Mouse (Mus musculus): ENCODE data around the gene Nkx2-3. TPM values are rescaled to one million over a fixed set of nuclear protein-coding genes. Genes with fewer than 3 reads are reported as not detected.

The Nkx2-3 gene
- total and polyA plus RNA-seq, 3 experiments, result not detected

- Histone ChIP-seq H3K27ac (no peak overlapping the region), H3K36me3 (ENCODE audit: control insufficient read depth, insufficient read depth, low read length) (no peaks in the 10 kb centered on the region)
- intact Hi-C loops (cut with DNase I), result no loop called here
Observed at GRCm38 (mm10) chr19:43651241-43651785, 39.2 kb downstream of the Nkx2-3 start.

DNA sequence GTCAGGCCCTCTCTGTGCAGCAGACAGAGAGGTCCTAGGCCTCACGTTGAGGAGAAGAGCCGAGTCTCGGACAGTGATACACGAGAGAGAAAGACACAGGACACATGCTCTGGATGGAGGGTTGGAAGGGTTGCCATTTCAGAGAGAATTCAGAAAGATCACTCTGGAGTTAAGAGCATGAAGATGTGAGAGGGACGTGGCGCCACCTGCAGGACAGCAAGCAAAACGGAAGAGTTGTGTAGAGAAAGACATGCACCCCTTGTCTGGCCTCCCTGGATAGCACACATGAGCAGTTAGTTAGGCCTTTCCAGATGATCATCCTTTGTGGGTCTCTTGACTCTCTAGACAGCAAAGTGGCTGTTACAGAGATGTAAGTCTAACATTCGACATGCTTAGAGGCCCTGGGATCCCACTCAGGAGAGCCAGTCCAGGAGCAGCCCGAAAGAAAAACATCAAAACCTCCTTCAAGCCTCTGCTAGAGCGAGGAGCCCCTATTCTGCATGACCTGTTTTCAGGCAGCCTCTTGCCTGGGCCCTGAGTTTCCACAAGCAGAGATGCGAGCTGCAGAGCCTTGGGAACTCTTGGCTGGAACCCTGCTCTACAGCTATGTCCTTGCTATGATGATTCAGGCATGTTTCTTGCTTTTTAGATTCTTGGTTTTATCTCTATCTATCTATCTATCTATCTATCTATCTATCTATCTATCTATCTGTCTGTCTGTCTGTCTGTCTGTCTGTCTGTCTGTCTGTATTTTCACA lies 43.8 kb downstream of the Nkx2-3 start:
- Histone ChIP-seq H3K79me2 (replicated peaks; ENCODE audit: control insufficient read depth, insufficient read depth, low read length) (no peaks in the 10 kb centered on the region), H3K4me3 (no peak overlapping the region), H3K9ac (ENCODE audit: low read depth, low read length) (no peak overlapping the region), H3K27ac (no peak overlapping the region), H3K27me3 (ENCODE audit: control insufficient read depth, insufficient read depth, low read length) (no peaks in the 10 kb centered on the region), H3K4me1 (ENCODE audit: control insufficient read depth, insufficient read depth, low read length) (no peaks in the 10 kb centered on the region), H3K36me3 (ENCODE audit: control insufficient read depth, insufficient read depth, low read length) (no peaks in the 10 kb centered on the region)
- WGBS, result 50% methylated on average over 11 of the region's 11 CpGs
- no peak for TF ChIP-seq POLR2A (IDR thresholded peaks at IDR 0.05; ENCODE audit: insufficient read depth, low read depth, low read length)
- peak; percentile 79 for TF ChIP-seq CTCF (IDR thresholded peaks at IDR 0.05)
- intact Hi-C loops (cut with DNase I), result loop anchor here (2.0 kb wide), 4 partner anchors 25 to 159 kb away; no protein-coding TSS in a partner anchor
- DNase-seq, result peak; percentile 52 to 65

More at GRCm38 (mm10) chr19:43651241-43651785, 39.2 kb downstream of the Nkx2-3 start:
- Histone ChIP-seq H3K79me2 (replicated peaks; ENCODE audit: control insufficient read depth, insufficient read depth, low read length) (no peaks in the 10 kb centered on the region), H3K9ac (ENCODE audit: low read depth, low read length) (no peak overlapping the region), H3K4me1 (ENCODE audit: control insufficient read depth, insufficient read depth, low read length) (no peaks in the 10 kb centered on the region), H3K27me3 (ENCODE audit: control insufficient read depth, insufficient read depth, low read length) (no peaks in the 10 kb centered on the region), H3K4me3 (no peak overlapping the region)
- WGBS, result 42% methylated on average over 8 of the region's 8 CpGs
- no peak for DNase-seq
- TF ChIP-seq EP300 (IDR thresholded peaks at IDR 0.05; ENCODE audit: insufficient read depth, low read depth, low read length) (no peak), POLR2A (IDR thresholded peaks at IDR 0.05; ENCODE audit: insufficient read depth, low read depth, low read length) (no peak), CTCF (IDR thresholded peaks at IDR 0.05) (no peak)

DNA sequence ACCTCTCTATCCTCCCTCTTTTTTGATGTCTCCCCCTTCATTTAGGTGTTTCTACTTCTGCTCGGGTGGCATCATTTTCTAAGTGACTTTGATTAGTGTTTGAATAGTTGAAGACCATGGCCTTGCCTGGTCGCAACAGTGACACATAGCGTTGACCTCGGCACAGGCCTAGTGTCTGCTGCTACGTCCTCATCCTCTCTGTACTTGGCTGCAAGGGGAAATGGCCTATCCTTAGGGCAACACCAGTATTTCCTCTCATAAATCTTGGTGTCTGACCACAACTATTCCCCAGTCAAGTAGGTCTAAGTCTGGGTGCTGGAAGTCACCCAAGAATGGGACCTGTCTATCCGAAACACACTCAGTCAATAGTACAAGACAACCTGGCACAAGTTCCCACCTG lies 47.5 kb downstream of the Nkx2-3 start:
- Histone ChIP-seq H3K79me2 (replicated peaks; ENCODE audit: control insufficient read depth, insufficient read depth, low read length) (no peaks in the 10 kb centered on the region), H3K27ac (no peak overlapping the region), H3K36me3 (ENCODE audit: control insufficient read depth, insufficient read depth, low read length) (no peaks in the 10 kb centered on the region), H3K4me3 (no peak overlapping the region), H3K27me3 (ENCODE audit: control insufficient read depth, insufficient read depth, low read length) (no peaks in the 10 kb centered on the region), H3K4me1 (ENCODE audit: control insufficient read depth, insufficient read depth, low read length) (no peaks in the 10 kb centered on the region), H3K9ac (ENCODE audit: low read depth, low read length) (no peak overlapping the region)
- intact Hi-C loops (cut with DNase I), result no loop called here
- TF ChIP-seq POLR2A (IDR thresholded peaks at IDR 0.05; ENCODE audit: insufficient read depth, low read depth, low read length) (no peak), EP300 (IDR thresholded peaks at IDR 0.05; ENCODE audit: insufficient read depth, low read depth, low read length) (no peak)
- WGBS, result 75% methylated on average over 6 of the region's 6 CpGs
- DNase-seq, result no peak

DNA sequence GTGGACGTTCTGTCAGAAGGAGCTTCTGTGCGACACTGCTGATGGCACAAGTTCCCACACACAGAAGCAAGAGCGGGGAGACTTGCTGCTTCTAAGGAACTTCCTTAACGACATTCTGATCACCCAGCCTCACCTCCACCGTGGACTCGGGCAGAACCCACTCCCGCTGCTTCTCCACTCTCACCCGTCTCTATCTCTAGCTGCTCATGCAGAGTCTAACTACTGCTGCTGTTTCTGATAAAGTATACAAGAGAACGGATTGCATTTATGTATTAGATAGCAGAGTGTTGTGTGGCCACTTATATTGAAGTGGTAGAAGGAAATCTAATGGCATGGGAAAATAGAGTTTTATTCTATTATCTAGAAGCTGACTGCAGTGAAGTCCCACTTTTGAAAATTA lies 48.6 kb downstream of the Nkx2-3 start:
- Histone ChIP-seq H3K27ac (no peak overlapping the region), H3K36me3 (ENCODE audit: control insufficient read depth, insufficient read depth, low read length) (no peaks in the 10 kb centered on the region), H3K4me3 (no peak overlapping the region), H3K9ac (ENCODE audit: low read depth, low read length) (no peak overlapping the region), H3K27me3 (ENCODE audit: control insufficient read depth, insufficient read depth, low read length) (no peaks in the 10 kb centered on the region), H3K79me2 (replicated peaks; ENCODE audit: control insufficient read depth, insufficient read depth, low read length) (no peaks in the 10 kb centered on the region), H3K4me1 (ENCODE audit: control insufficient read depth, insufficient read depth, low read length) (no peaks in the 10 kb centered on the region)
- intact Hi-C loops (cut with DNase I), result no loop called here
- no peak for TF ChIP-seq CTCF (IDR thresholded peaks at IDR 0.05)
- no peak for DNase-seq
- WGBS, result 79% methylated on average over 9 of the region's 9 CpGs

DNA sequence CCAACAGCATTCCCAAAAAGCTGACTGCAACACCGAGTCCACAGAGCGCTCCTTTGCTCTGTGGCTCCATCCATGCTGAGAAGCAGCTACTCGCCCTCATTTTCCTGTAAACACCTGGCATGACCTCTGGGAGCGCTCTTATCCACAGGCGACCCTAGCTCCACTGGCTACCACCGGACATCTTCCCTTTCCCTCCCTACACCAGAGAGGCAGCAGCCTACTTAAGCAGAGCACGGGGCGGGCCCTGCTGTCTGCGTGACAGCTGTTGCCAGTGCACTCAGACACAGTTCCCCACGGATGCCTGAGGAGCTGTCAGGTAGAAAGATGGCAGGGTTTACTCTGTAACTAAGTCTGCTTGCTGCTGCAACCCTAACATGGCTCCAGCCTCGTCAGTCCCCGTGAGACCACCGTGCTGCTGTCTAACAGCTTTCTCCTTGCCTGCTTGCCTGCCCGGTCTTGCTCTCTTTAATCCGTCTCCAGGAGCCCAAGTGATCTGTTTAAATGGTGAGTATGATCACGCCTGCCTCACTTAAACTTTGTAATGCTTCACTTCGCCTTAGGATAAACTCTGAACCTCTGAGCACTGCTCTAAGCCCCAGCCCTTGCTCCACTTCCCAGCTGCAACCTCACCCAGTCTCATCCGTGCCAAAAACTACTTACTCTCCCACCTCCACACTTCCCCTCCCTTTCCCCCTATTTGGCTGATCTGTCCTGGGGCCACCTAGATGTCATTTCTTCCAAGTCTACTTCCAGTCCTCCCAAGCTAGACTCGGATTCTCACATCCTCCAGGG lies 50.2 kb downstream of the Nkx2-3 start:
- Histone ChIP-seq H3K27ac (no peak overlapping the region), H3K36me3 (ENCODE audit: control insufficient read depth, insufficient read depth, low read length) (no peaks in the 10 kb centered on the region), H3K4me1 (ENCODE audit: control insufficient read depth, insufficient read depth, low read length) (no peaks in the 10 kb centered on the region), H3K79me2 (replicated peaks; ENCODE audit: control insufficient read depth, insufficient read depth, low read length) (no peaks in the 10 kb centered on the region), H3K27me3 (ENCODE audit: control insufficient read depth, insufficient read depth, low read length) (no peaks in the 10 kb centered on the region), H3K4me3 (no peak overlapping the region), H3K9ac (ENCODE audit: low read depth, low read length) (no peak overlapping the region)
- DNase-seq, result no peak
- WGBS, result 58% methylated on average over 19 of the region's 19 CpGs
- intact Hi-C loops (cut with DNase I), result no loop called here
- TF ChIP-seq POLR2A (IDR thresholded peaks at IDR 0.05; ENCODE audit: insufficient read depth, low read depth, low read length), result no peak
- TF ChIP-seq CTCF (IDR thresholded peaks at IDR 0.05), result peak; percentile 49

- intact Hi-C loops (cut with DNase I), result no loop called here
- no peaks in the 10 kb centered on the region for H3K36me3 ChIP-seq (ENCODE audit: control insufficient read depth, insufficient read depth, low read length)
- H3K79me2 ChIP-seq (replicated peaks; ENCODE audit: control insufficient read depth, insufficient read depth, low read length), result no peaks in the 10 kb centered on the region
- no peaks in the 10 kb centered on the region for H3K4me1 ChIP-seq (ENCODE audit: control insufficient read depth, insufficient read depth, low read length)
- no peak overlapping the region for H3K4me3 ChIP-seq
- TF ChIP-seq POLR2A (IDR thresholded peaks at IDR 0.05; ENCODE audit: insufficient read depth, low read depth, low read length), result no peak
- no peak for TF ChIP-seq CTCF (IDR thresholded peaks at IDR 0.05)
- no peak for TF ChIP-seq EP300 (IDR thresholded peaks at IDR 0.05; ENCODE audit: insufficient read depth, low read depth, low read length)
- no peak overlapping the region for H3K27ac ChIP-seq
- no peak overlapping the region for H3K9ac ChIP-seq (ENCODE audit: low read depth, low read length)
- DNase-seq, result no peak
- no peaks in the 10 kb centered on the region for H3K27me3 ChIP-seq (ENCODE audit: control insufficient read depth, insufficient read depth, low read length)
- WGBS, result 80% methylated on average over 8 of the region's 8 CpGs
Observed at GRCm38 (mm10) chr19:43663471-43663870, 51.3 kb downstream of the Nkx2-3 start.

Small RNA genes lying within 50 kb of the gene (microRNA-seq; reads per million reads assigned to microRNA genes)
- gene Gm22646, result 0 reads per million in 2 experiments

Other genes with a start within 250 kb of the Nkx2-3 start
- under 1 TPM in 1 of 2 experiments, not detected in 1; 0.25 TPM for gene Hpse2, start 224.0 kb upstream of the Nkx2-3 start, total RNA-seq (2021)
- gene Hpse2, start 224.0 kb upstream of the Nkx2-3 start, polyA plus RNA-seq (2012; rRNA removed), result 0.03 and 0.14 TPM in 2 replicates
- under 1 TPM; 0.05 TPM for gene Cnnm1, start 171.9 kb upstream of the Nkx2-3 start, total RNA-seq (2021)
- 0.03 and 0.04 TPM in 2 replicates for gene Cnnm1, start 171.9 kb upstream of the Nkx2-3 start, polyA plus RNA-seq (2012; rRNA removed)
- gene Got1, start 87.7 kb upstream of the Nkx2-3 start, total RNA-seq (2021), result 1,000 to 10,000 TPM in 1 of 2 experiments, 100 to 1,000 TPM in 1; 956 to 1,224 TPM
- gene Got1, start 87.7 kb upstream of the Nkx2-3 start, polyA plus RNA-seq (2012; rRNA removed), result 575 and 746 TPM in 2 replicates
- gene Slc25a28, start 62.6 kb downstream of the Nkx2-3 start, total RNA-seq (2021), result 10 to 100 TPM; 23.3 to 31.7 TPM
- gene Slc25a28, start 62.6 kb downstream of the Nkx2-3 start, polyA plus RNA-seq (2012; rRNA removed), result 48.3 and 50.0 TPM in 2 replicates
- gene Entpd7, start 77.3 kb downstream of the Nkx2-3 start, total RNA-seq (2021), result 1 to 10 TPM; 2.6 to 2.9 TPM
- 1.8 and 2.0 TPM in 2 replicates for gene Entpd7, start 77.3 kb downstream of the Nkx2-3 start, polyA plus RNA-seq (2012; rRNA removed)
- 10 to 100 TPM; 12.1 to 15.0 TPM for gene Cutc, start 140.7 kb downstream of the Nkx2-3 start, total RNA-seq (2021)
- gene Cutc, start 140.7 kb downstream of the Nkx2-3 start, polyA plus RNA-seq (2012; rRNA removed), result 8.6 and 14.5 TPM in 2 replicates
- gene Cox15, start 140.7 kb downstream of the Nkx2-3 start, total RNA-seq (2021), result 10 to 100 TPM; 25.0 to 27.0 TPM
- 22.5 and 28.8 TPM in 2 replicates for gene Cox15, start 140.7 kb downstream of the Nkx2-3 start, polyA plus RNA-seq (2012; rRNA removed)
- not detected for gene Abcc2, start 169.9 kb downstream of the Nkx2-3 start, total RNA-seq (2021)
- 0.06 and 0.15 TPM in 2 replicates for gene Abcc2, start 169.9 kb downstream of the Nkx2-3 start, polyA plus RNA-seq (2012; rRNA removed)

Measured in heart, adult 2 months (tissue).